In genomic region chr9:56418738-56419239, GRCm38 (mm10) we compare ENCODE assay signal across 8 mouse cellular contexts. TPM values are rescaled to one million over a fixed set of nuclear protein-coding genes. Genes with fewer than 3 reads are reported as not detected.
DNase-seq lines count a peak whose midpoint lies in the region; ATAC-seq lines count a peak whose summit lies in the region.

No protein-coding gene starts in this region.

- ATAC-seq in inflammation-experienced regulatory T-cells, adult 6 months, result peak; percentile 69
- ATAC-seq in megakaryocyte progenitor cell, adult 5-6 weeks (replicated peaks; ENCODE audit: poor library complexity), result peak; percentile 59

- DNase-seq in T-cell, adult 2 months (ENCODE audit: low spot score), result peak; percentile 97
- peak; percentile 38 to 63 for DNase-seq in cerebellum, postnatal 4 days (ENCODE audit: low spot score in 2 of 2)
- DNase-seq in gastrocnemius, adult 18-20 months (ENCODE audit: low spot score), result peak; percentile 64
- DNase-seq in left cerebral cortex, postnatal 10 days (ENCODE audit: extremely low spot score in 1 of 2, low spot score in 2 of 2), result peak; percentile 87 to 90
- DNase-seq in right cerebral cortex, postnatal 4 days, result peak; percentile 70
- peak; percentile 87 for DNase-seq in yolk sac, embryonic 10.5 days (ENCODE audit: low spot score)

- intact Hi-C loops in left cerebral cortex, postnatal 10 days (cut with DNase I), result loop anchor here (10.0 kb wide), 1 partner anchor 204 kb away; no protein-coding TSS in a partner anchor

RNA-seq across cellular contexts. Expression of gene Hmg20a, which starts 0.4 kb away (rescaled TPM):
- 10 to 100 TPM; 13.8 to 14.3 TPM for total RNA-seq in gastrocnemius, adult 18-20 months (2021)
- 10 to 100 TPM; 30.0 to 66.3 (median 62.4) TPM for polyA plus RNA-seq in inflammation-experienced regulatory T-cells, adult 6 months (2017; shearing (Covaris generic))
- 10 to 100 TPM; 61.6 to 62.2 TPM for total RNA-seq in left cerebral cortex, postnatal 10 days (2021)
- 22.8 and 25.4 TPM in 2 replicates for total RNA-seq in megakaryocyte progenitor cell, adult 5-6 weeks (2015)
- 15.4 and 17.5 TPM in 2 replicates for total RNA-seq in megakaryocyte progenitor cell, adult 5-6 weeks (2017)

RNA-seq across cellular contexts. Expression of gene Peak1, which starts 0.9 kb away (rescaled TPM):
- total RNA-seq in gastrocnemius, adult 18-20 months (2021), result 10 to 100 TPM; 12.4 to 14.2 TPM
- polyA plus RNA-seq in inflammation-experienced regulatory T-cells, adult 6 months (2017; shearing (Covaris generic)), result 10 to 100 TPM; 18.5 to 26.2 (median 19.4) TPM
- total RNA-seq in left cerebral cortex, postnatal 10 days (2021), result 10 to 100 TPM; 20.4 to 21.7 TPM
- 13.3 and 17.3 TPM in 2 replicates for total RNA-seq in megakaryocyte progenitor cell, adult 5-6 weeks (2015)
- total RNA-seq in megakaryocyte progenitor cell, adult 5-6 weeks (2017), result 6.7 and 9.1 TPM in 2 replicates

Comparison
In these comparisons a context has a peak if more than half of its experiments do, and no peak if none do; other contexts are left out.
1. Peak in every context shown above with its lines: DNase-seq and ATAC-seq.